Mouse (Mus musculus): ENCODE results near the gene P2ry12. TPM values are rescaled to one million over a fixed set of nuclear protein-coding genes. Genes with fewer than 3 reads are reported as not detected.

Gene P2ry12
- total and polyA plus RNA-seq, 3 experiments, result not detected

Other genes starting within 250 kb of the P2ry12 start
- not detected in 2 replicates for gene Gpr171, start 161.1 kb downstream of the P2ry12 start, total RNA-seq (2012; rRNA removed)
- gene Gpr171, start 161.1 kb downstream of the P2ry12 start, polyA plus RNA-seq (2012; ENCODE audit: insufficient read depth in 1 of 2, insufficient read length in 2 of 2, low read depth in 1 of 2, low replicate concordance in 2 of 2, missing spikeins in 1 of 2), result not detected
- gene P2ry14, start 109.3 kb downstream of the P2ry12 start, total RNA-seq (2012; rRNA removed), result 0.08 and 0.10 TPM in 2 replicates
- under 1 TPM in 1 of 2 experiments, not detected in 1; 0.13 TPM for gene P2ry14, start 109.3 kb downstream of the P2ry12 start, polyA plus RNA-seq (2012; ENCODE audit: insufficient read depth in 1 of 2, insufficient read length in 2 of 2, low read depth in 1 of 2, low replicate concordance in 2 of 2, missing spikeins in 1 of 2)
- not detected in 2 replicates for gene Gpr87, start 67.8 kb downstream of the P2ry12 start, total RNA-seq (2012; rRNA removed)
- gene Gpr87, start 67.8 kb downstream of the P2ry12 start, polyA plus RNA-seq (2012; ENCODE audit: insufficient read depth in 1 of 2, insufficient read length in 2 of 2, low read depth in 1 of 2, low replicate concordance in 2 of 2, missing spikeins in 1 of 2), result not detected
- gene P2ry13, start 52.0 kb downstream of the P2ry12 start, total RNA-seq (2012; rRNA removed), result not detected in 2 replicates
- not detected for gene P2ry13, start 52.0 kb downstream of the P2ry12 start, polyA plus RNA-seq (2012; ENCODE audit: insufficient read depth in 1 of 2, insufficient read length in 2 of 2, low read depth in 1 of 2, low replicate concordance in 2 of 2, missing spikeins in 1 of 2)
- not detected in 2 replicates for gene Igsf10, start 81.5 kb upstream of the P2ry12 start, total RNA-seq (2012; rRNA removed)
- not detected for gene Igsf10, start 81.5 kb upstream of the P2ry12 start, polyA plus RNA-seq (2012; ENCODE audit: insufficient read depth in 1 of 2, insufficient read length in 2 of 2, low read depth in 1 of 2, low replicate concordance in 2 of 2, missing spikeins in 1 of 2)